Mouse (Mus musculus): ENCODE measurements around the gene Prpf40a.

GRCm38 (mm10) chr2:53088744-53089143, 102.3 kb downstream of the Prpf40a start:
- TF ChIP-seq CTCF (IDR thresholded peaks at IDR 0.05; ENCODE audit: borderline replicate concordance, extremely low read depth, insufficient read depth, insufficient read length) (no peak), POLR2A (IDR thresholded peaks at IDR 0.05; ENCODE audit: borderline replicate concordance, extremely low read depth, insufficient read depth, insufficient read length, poor library complexity, severe bottlenecking) (no peak)

Data from brain, embryonic 14.5 days (tissue).